Mouse (Mus musculus) urinary bladder, postnatal 25 days (tissue): Measurements from ENCODE around the gene Syne3.

Experiments used
- DNase-seq: peaks from one replicate; pipeline ENCODE4 v3.0.0; 2022; ENCODE audit warnings: low spot score

The Syne3 gene

DNA sequence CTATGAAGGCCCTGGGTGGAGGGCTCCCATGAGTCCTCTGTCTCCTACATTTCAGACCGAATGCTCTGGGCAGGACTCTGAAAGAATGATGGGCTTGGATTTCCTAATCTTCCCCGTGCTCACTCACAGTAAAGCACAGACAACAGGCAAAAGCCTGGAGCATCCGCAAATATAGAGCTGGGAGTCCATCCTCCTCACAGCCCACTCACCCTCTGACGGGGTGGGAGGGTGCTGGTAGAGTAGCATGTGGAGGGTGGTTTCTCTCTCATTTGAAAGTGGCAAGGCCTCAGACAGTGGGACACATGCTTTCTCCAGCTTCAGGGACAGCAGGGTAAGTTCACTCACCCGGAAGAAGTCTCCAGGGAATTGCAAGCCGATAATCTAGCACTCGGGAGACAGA lies 123.5 kb downstream of the Syne3 start:
- DNase-seq = no peak

DNA sequence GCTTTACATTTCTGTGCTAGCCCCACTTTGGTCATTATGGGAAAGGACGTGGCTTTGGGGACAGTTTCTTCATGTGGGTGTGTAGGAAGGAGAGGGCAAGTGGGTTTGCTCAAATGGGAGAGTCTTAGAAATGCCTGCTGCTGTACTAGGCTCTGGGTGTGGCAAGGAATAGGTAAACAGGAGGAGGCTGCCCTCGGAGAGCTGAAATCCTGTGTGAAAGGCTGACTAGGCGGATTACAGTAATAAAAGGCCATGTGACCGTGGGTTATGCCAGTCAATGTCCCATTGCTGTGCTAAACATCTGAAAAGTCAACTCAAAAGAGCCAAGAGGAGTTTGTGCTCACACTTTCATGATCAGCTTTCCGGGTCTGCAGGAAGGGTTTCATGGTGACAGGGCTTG lies 127.1 kb downstream of the Syne3 start:
- DNase-seq = no peak

DNA sequence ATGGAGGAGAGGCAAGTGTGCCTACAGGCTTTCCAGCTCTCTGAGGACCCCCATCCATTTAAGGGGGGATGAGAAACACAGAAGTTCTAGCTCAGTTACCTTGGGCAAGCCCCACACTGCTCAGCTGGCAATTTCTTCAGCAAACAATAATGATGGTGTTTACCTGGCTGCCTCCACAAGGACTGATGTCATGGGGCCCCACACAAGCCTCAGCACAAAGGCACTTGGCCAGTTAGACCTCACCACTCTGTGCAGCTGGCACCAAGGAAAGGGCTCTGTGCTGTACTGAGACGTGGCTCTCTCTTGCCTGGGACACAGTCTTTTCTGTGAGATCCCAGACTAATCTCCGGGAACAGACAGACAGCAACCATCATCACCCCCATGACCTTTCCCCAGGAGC lies 127.5 kb downstream of the Syne3 start:
- no peak for DNase-seq

GRCm38 (mm10) chr12:104881518-104882060 lies 128.0 kb downstream of the Syne3 start:
- no peak for DNase-seq

GRCm38 (mm10) chr12:104880367-104880766 lies 129.2 kb downstream of the Syne3 start:
- DNase-seq = no peak
